Comparison of ENCODE assay signal across 8 mouse cellular contexts in the genomic region with DNA sequence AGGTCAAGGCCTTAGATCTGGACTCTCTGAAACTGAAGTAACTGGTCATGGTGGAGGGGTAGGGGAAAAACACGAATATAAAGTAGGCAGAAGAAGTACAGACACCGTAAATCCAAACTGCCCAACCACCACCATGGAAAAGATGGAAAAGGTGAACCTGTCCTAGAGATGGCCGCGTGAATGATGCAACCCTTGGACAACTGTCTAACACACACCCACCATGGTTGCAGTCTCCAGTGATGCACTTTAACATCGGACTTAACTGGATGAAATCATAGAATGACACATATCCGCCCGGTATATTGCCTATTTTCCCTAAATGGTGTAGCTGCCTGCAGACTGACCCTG. TPM values are rescaled to one million over a fixed set of nuclear protein-coding genes. Genes with fewer than 3 reads are reported as not detected.
DNase-seq lines count a peak whose midpoint lies in the region; ATAC-seq and TF ChIP-seq lines count a peak whose summit lies in the region.
"Had no signal": no experiment of that assay in that cellular context is flagged by ENCODE, and none has a peak within 500 bp of the region (broad histone marks: within the 10 kb centered on the region; RNA-seq: fewer than 3 reads in every experiment).

No protein-coding gene starts in this region.

- peak overlapping the region; percentile 86 for H3K27ac ChIP-seq in testis, adult 2 months (ENCODE audit: control insufficient read depth, insufficient read depth, low read depth, low read length)
- peak overlapping the region; percentile 99 for H3K27ac ChIP-seq in forebrain, embryonic 13.5 days
- H3K27ac ChIP-seq in liver, embryonic 13.5 days = peak overlapping the region; percentile 98

- TF ChIP-seq CTCF in testis, adult 2 months (IDR thresholded peaks at IDR 0.05; ENCODE audit: control insufficient read depth, insufficient read depth, insufficient replicate concordance, low read depth, low read length) = no peak

- peak overlapping the region; percentile 61 for H3K4me2 ChIP-seq in forebrain, embryonic 13.5 days
- H3K4me2 ChIP-seq in liver, embryonic 13.5 days = peak overlapping the region; percentile 93

- no peaks in the 10 kb centered on the region for H3K36me3 ChIP-seq in testis, adult 2 months (ENCODE audit: control insufficient read depth, insufficient read depth, low read length)
- H3K36me3 ChIP-seq in forebrain, embryonic 13.5 days (ENCODE audit: poor library complexity, severe bottlenecking) = peaks cover 20% of the 10 kb centered on the region
- peaks cover 23% of the 10 kb centered on the region for H3K36me3 ChIP-seq in liver, embryonic 13.5 days

- no peaks in the 10 kb centered on the region for H3K27me3 ChIP-seq in testis, adult 2 months (ENCODE audit: control insufficient read depth, insufficient read depth, low read length)
- no peaks in the 10 kb centered on the region for H3K27me3 ChIP-seq in forebrain, embryonic 13.5 days
- H3K27me3 ChIP-seq in liver, embryonic 13.5 days = no peaks in the 10 kb centered on the region

- no peak for DNase-seq in testis, postnatal 14 days (ENCODE audit: low spot score)
- DNase-seq in liver, embryonic 13.5 days = no peak
- no peak for DNase-seq in adrenal gland, postnatal 36 days
- DNase-seq in cerebellum, adult 18-20 months = no peak
- DNase-seq in cerebellum, adult 9-11 months = no peak

- H3K4me3 ChIP-seq in testis, adult 2 months (ENCODE audit: control insufficient read depth, low read depth, low read length) = peak overlapping the region; percentile 94
- H3K4me3 ChIP-seq in forebrain, embryonic 13.5 days = peak overlapping the region; percentile 94
- peak overlapping the region; percentile 98 for H3K4me3 ChIP-seq in liver, embryonic 13.5 days (replicated peaks)

- 53% methylated on average over 7 of the region's 7 CpGs for WGBS in forebrain, embryonic 13.5 days
- WGBS in liver, embryonic 13.5 days (ENCODE audit: insufficient replicate concordance) = 45% methylated on average over 7 of the region's 7 CpGs

- TF ChIP-seq POLR2A in testis, adult 2 months (IDR thresholded peaks at IDR 0.05; ENCODE audit: control insufficient read depth, low read depth, low read length) = no peak

- no peaks in the 10 kb centered on the region for H3K9me3 ChIP-seq in forebrain, embryonic 13.5 days (replicated peaks)
- no peaks in the 10 kb centered on the region for H3K9me3 ChIP-seq in liver, embryonic 13.5 days (replicated peaks)

- peak; percentile 40; the same call in 1 of the 2 replicates for ATAC-seq in forebrain, embryonic 13.5 days
- peak; percentile 16 for ATAC-seq in liver, embryonic 13.5 days (ENCODE audit: low read depth)

- 0 out of 2 replicates have a peak overlapping the region, but pooled peaks have one; percentile 24 for H3K9ac ChIP-seq in forebrain, embryonic 13.5 days
- H3K9ac ChIP-seq in liver, embryonic 13.5 days = peak overlapping the region; percentile 95

- peaks cover 9% of the 10 kb centered on the region for H3K4me1 ChIP-seq in testis, adult 2 months (ENCODE audit: control insufficient read depth, insufficient read depth, low read length)
- peaks cover 30% of the 10 kb centered on the region for H3K4me1 ChIP-seq in forebrain, embryonic 13.5 days
- H3K4me1 ChIP-seq in liver, embryonic 13.5 days (replicated peaks) = peaks cover 40% of the 10 kb centered on the region

RNA-seq across cellular contexts. Expression of a gene that starts 0.7 kb away (rescaled TPM):
- polyA plus RNA-seq in testis, adult 2 months (2012; rRNA removed) = 13.3 and 17.8 TPM in 2 replicates
- polyA plus RNA-seq in forebrain, embryonic 13.5 days (2015; fragmentation: Nextera tagmentation; extraction: Ambion mirVana) = 424 and 485 TPM in 2 replicates
- polyA plus RNA-seq in liver, embryonic 13.5 days (2015; fragmentation: Nextera tagmentation; extraction: Ambion mirVana) = 80.8 and 100 TPM in 2 replicates
- 100 to 1,000 TPM; 499 to 690 TPM for total RNA-seq in adrenal gland, postnatal 36 days (2021)

RNA-seq across cellular contexts. Expression of a gene that starts 39.2 kb away (rescaled TPM):
- 0.62 and 0.63 TPM in 2 replicates for polyA plus RNA-seq in testis, adult 2 months (2012; rRNA removed)
- 0.48 TPM in 2 replicates for polyA plus RNA-seq in forebrain, embryonic 13.5 days (2015; fragmentation: Nextera tagmentation; extraction: Ambion mirVana)
- 1.8 TPM in 2 replicates for polyA plus RNA-seq in liver, embryonic 13.5 days (2015; fragmentation: Nextera tagmentation; extraction: Ambion mirVana)
- total RNA-seq in adrenal gland, postnatal 36 days (2021) = 1 to 10 TPM; 2.3 to 3.3 TPM

RNA-seq across cellular contexts. Expression of a gene that starts 44.7 kb away (rescaled TPM):
- 0.79 and 1.0 TPM in 2 replicates for polyA plus RNA-seq in testis, adult 2 months (2012; rRNA removed)
- not detected in 2 replicates for polyA plus RNA-seq in forebrain, embryonic 13.5 days (2015; fragmentation: Nextera tagmentation; extraction: Ambion mirVana)
- polyA plus RNA-seq in liver, embryonic 13.5 days (2015; fragmentation: Nextera tagmentation; extraction: Ambion mirVana) = not detected in 2 replicates
- total RNA-seq in adrenal gland, postnatal 36 days (2021) = not detected
- total RNA-seq: neutrophil, adult 5-6 weeks had no signal

RNA-seq across cellular contexts. Expression of a gene that starts 47.4 kb away (rescaled TPM):
- polyA plus RNA-seq in testis, adult 2 months (2012; rRNA removed) = 49.6 and 51.0 TPM in 2 replicates
- 3.9 and 4.3 TPM in 2 replicates for polyA plus RNA-seq in forebrain, embryonic 13.5 days (2015; fragmentation: Nextera tagmentation; extraction: Ambion mirVana)
- 6.4 and 7.3 TPM in 2 replicates for polyA plus RNA-seq in liver, embryonic 13.5 days (2015; fragmentation: Nextera tagmentation; extraction: Ambion mirVana)
- 100 to 1,000 TPM in 1 of 2 experiments, 10 to 100 TPM in 1; 85.2 to 330 TPM for total RNA-seq in adrenal gland, postnatal 36 days (2021)
- total RNA-seq: neutrophil, adult 5-6 weeks had no signal

RNA-seq across cellular contexts. Expression of a gene that starts 59.5 kb away (rescaled TPM):
- polyA plus RNA-seq in testis, adult 2 months (2012; rRNA removed) = 29.1 and 34.8 TPM in 2 replicates
- polyA plus RNA-seq in forebrain, embryonic 13.5 days (2015; fragmentation: Nextera tagmentation; extraction: Ambion mirVana) = 25.5 and 27.2 TPM in 2 replicates
- 6.7 and 7.0 TPM in 2 replicates for polyA plus RNA-seq in liver, embryonic 13.5 days (2015; fragmentation: Nextera tagmentation; extraction: Ambion mirVana)
- 10 to 100 TPM; 13.3 to 17.1 TPM for total RNA-seq in adrenal gland, postnatal 36 days (2021)
